Mouse (Mus musculus): ENCODE results near the gene Lrp1. TPM values are rescaled to one million over a fixed set of nuclear protein-coding genes. Genes with fewer than 3 reads are reported as not detected.
A peak's percentile ranks its signal among the peaks of the same experiment; 100 is the strongest.

Gene Lrp1
- polyA plus RNA-seq, 1 experiment from 2014 or later, result 80.9 TPM

GRCm38 (mm10) chr10:127534929-127535384, 86.0 kb downstream of the Lrp1 start:
- Histone ChIP-seq H3K27ac (replicated peaks) (peak overlapping the region; percentile 92), H3K36me3 (peaks cover 19% of the 10 kb centered on the region), H3K9me3 (no peaks in the 10 kb centered on the region), H3K27me3 (peaks cover 55% of the 10 kb centered on the region), H3K9ac (peak overlapping the region; percentile 86), H3K4me2 (peak overlapping the region; percentile 81), H3K4me1 (replicated peaks) (peaks cover 78% of the 10 kb centered on the region), H3K4me3 (peak overlapping the region; percentile 69)
- under 1% methylated on average over 29 of the region's 30 CpGs for WGBS
- ATAC-seq (ENCODE audit: low read depth), result 0 out of 2 replicates have a peak, but pooled peaks have one; percentile 1

- Histone ChIP-seq H3K4me3 (peak within 1 kb of the TSS; percentile 69), H3K9me3 (no peaks in the 10 kb centered on the region), H3K4me2 (peak within 1 kb of the TSS; percentile 81), H3K4me1 (replicated peaks) (peaks cover 85% of the 10 kb centered on the region), H3K9ac (peak within 1 kb of the TSS; percentile 86), H3K27me3 (peaks cover 61% of the 10 kb centered on the region), H3K36me3 (peaks cover 12% of the 10 kb centered on the region), H3K27ac (replicated peaks) (peak within 1 kb of the TSS; percentile 92)
- peak; percentile 17; the same call in 1 of the 2 replicates for ATAC-seq (ENCODE audit: low read depth)
- WGBS, result under 1% methylated on average over 42 of the region's 78 CpGs
Observed at GRCm38 (mm10) chr10:127534036-127534928, 86.7 kb downstream of the Lrp1 start, which contains the start of gene Nxph4. TSS of gene Nxph4 (minus strand) at chr10:127534559.

- Histone ChIP-seq H3K4me1 (replicated peaks) (peaks cover 100% of the 10 kb centered on the region), H3K4me2 (peak overlapping the region; percentile 81), H3K4me3 (peak overlapping the region; percentile 69), H3K9me3 (no peaks in the 10 kb centered on the region), H3K27me3 (peaks cover 87% of the 10 kb centered on the region), H3K27ac (replicated peaks) (peak overlapping the region; percentile 92), H3K9ac (peak overlapping the region; percentile 86), H3K36me3 (no peaks in the 10 kb centered on the region)
- ATAC-seq (ENCODE audit: low read depth), result no peak
- WGBS, result 0% methylated on average over 4 of the region's 4 CpGs
Observed at GRCm38 (mm10) chr10:127531548-127531947, 89.4 kb downstream of the Lrp1 start.

GRCm38 (mm10) chr10:127530945-127531344, 90.0 kb downstream of the Lrp1 start:
- ATAC-seq (ENCODE audit: low read depth), result peak; percentile 15; the same call in 1 of the 2 replicates
- no peaks in the 10 kb centered on the region for H3K9me3 ChIP-seq
- no peaks in the 10 kb centered on the region for H3K36me3 ChIP-seq
- H3K27me3 ChIP-seq, result peaks cover 91% of the 10 kb centered on the region
- WGBS, result under 1% methylated on average over 21 of the region's 25 CpGs
- H3K4me2 ChIP-seq, result peak overlapping the region; percentile 81
- H3K9ac ChIP-seq, result peak overlapping the region; percentile 86
- H3K4me3 ChIP-seq, result peak overlapping the region; percentile 69
- peaks cover 100% of the 10 kb centered on the region for H3K4me1 ChIP-seq (replicated peaks)
- peak overlapping the region; percentile 92 for H3K27ac ChIP-seq (replicated peaks)

- H3K9ac ChIP-seq, result peak overlapping the region; percentile 86
- H3K9me3 ChIP-seq, result no peaks in the 10 kb centered on the region
- no peaks in the 10 kb centered on the region for H3K36me3 ChIP-seq
- peak overlapping the region; percentile 92 for H3K27ac ChIP-seq (replicated peaks)
- peak overlapping the region; percentile 81 for H3K4me2 ChIP-seq
- peak overlapping the region; percentile 69 for H3K4me3 ChIP-seq
- H3K4me1 ChIP-seq (replicated peaks), result peaks cover 83% of the 10 kb centered on the region
- peaks cover 79% of the 10 kb centered on the region for H3K27me3 ChIP-seq
- 2% methylated on average over 17 of the region's 17 CpGs for WGBS
- ATAC-seq (ENCODE audit: low read depth), result peak; percentile 32
Observed at GRCm38 (mm10) chr10:127527481-127527880, 93.5 kb downstream of the Lrp1 start.

- Histone ChIP-seq H3K4me1 (replicated peaks) (peaks cover 80% of the 10 kb centered on the region), H3K27me3 (peaks cover 73% of the 10 kb centered on the region), H3K9me3 (no peaks in the 10 kb centered on the region), H3K27ac (replicated peaks) (peak overlapping the region; percentile 92), H3K4me2 (peak overlapping the region; percentile 81), H3K4me3 (peak overlapping the region; percentile 69), H3K36me3 (no peaks in the 10 kb centered on the region), H3K9ac (peak overlapping the region; percentile 86)
- under 1% methylated on average over 26 of the region's 26 CpGs for WGBS
- peak; percentile 3; the same call in 1 of the 2 replicates for ATAC-seq (ENCODE audit: low read depth)
Observed at GRCm38 (mm10) chr10:127526681-127527080, 94.3 kb downstream of the Lrp1 start.

- H3K4me2 ChIP-seq, result peak overlapping the region; percentile 81
- peaks cover 80% of the 10 kb centered on the region for H3K4me1 ChIP-seq (replicated peaks)
- peak overlapping the region; percentile 86 for H3K9ac ChIP-seq
- no peaks in the 10 kb centered on the region for H3K36me3 ChIP-seq
- H3K27ac ChIP-seq (replicated peaks), result peak overlapping the region; percentile 92
- 3% methylated on average over 26 of the region's 26 CpGs for WGBS
- no peaks in the 10 kb centered on the region for H3K9me3 ChIP-seq
- H3K27me3 ChIP-seq, result peaks cover 68% of the 10 kb centered on the region
- H3K4me3 ChIP-seq, result peak overlapping the region; percentile 69
- no peak for ATAC-seq (ENCODE audit: low read depth)
Observed at GRCm38 (mm10) chr10:127526048-127526447, 94.9 kb downstream of the Lrp1 start.

GRCm38 (mm10) chr10:127524646-127525255, 96.2 kb downstream of the Lrp1 start:
- H3K36me3 ChIP-seq, result peaks cover 5% of the 10 kb centered on the region; the same call in 1 of the 2 replicates
- H3K27ac ChIP-seq (replicated peaks), result peak overlapping the region; percentile 92
- peaks cover 76% of the 10 kb centered on the region for H3K4me1 ChIP-seq (replicated peaks)
- no peaks in the 10 kb centered on the region for H3K9me3 ChIP-seq
- 2% methylated on average over 23 of the region's 23 CpGs for WGBS
- no peak for ATAC-seq (ENCODE audit: low read depth)
- peak overlapping the region; percentile 81 for H3K4me2 ChIP-seq
- no peak overlapping the region for H3K4me3 ChIP-seq
- peak overlapping the region; percentile 86 for H3K9ac ChIP-seq
- peaks cover 57% of the 10 kb centered on the region for H3K27me3 ChIP-seq

GRCm38 (mm10) chr10:127522088-127522581, 98.8 kb downstream of the Lrp1 start, which contains the start of gene Shmt2:
TSS of gene Shmt2 (minus strand) at chr10:127522444.
- peak; percentile 32; the same call in 1 of the 2 replicates for ATAC-seq (ENCODE audit: low read depth)
- H3K27me3 ChIP-seq, result peaks cover 44% of the 10 kb centered on the region
- H3K9me3 ChIP-seq, result no peaks in the 10 kb centered on the region

GRCm38 (mm10) chr10:127521611-127522080, 99.3 kb downstream of the Lrp1 start:
- peaks cover 45% of the 10 kb centered on the region for H3K27me3 ChIP-seq
- ATAC-seq (ENCODE audit: low read depth), result no peak
- peaks cover 22% of the 10 kb centered on the region for H3K36me3 ChIP-seq
- peaks cover 61% of the 10 kb centered on the region for H3K4me1 ChIP-seq (replicated peaks)
- no peak overlapping the region; the same call in 1 of the 2 replicates for H3K27ac ChIP-seq (replicated peaks)
- 12% methylated on average over 12 of the region's 12 CpGs for WGBS
- H3K4me3 ChIP-seq, result peak overlapping the region; percentile 51
- H3K9me3 ChIP-seq, result no peaks in the 10 kb centered on the region
- peak overlapping the region; percentile 67 for H3K9ac ChIP-seq
- H3K4me2 ChIP-seq, result peak overlapping the region; percentile 73

More at GRCm38 (mm10) chr10:127522088-127522581, 98.8 kb downstream of the Lrp1 start, which contains the start of gene Shmt2:
- WGBS, result 0% methylated on average over 21 of the region's 21 CpGs
- Histone ChIP-seq H3K4me1 (replicated peaks) (peaks cover 61% of the 10 kb centered on the region), H3K27ac (replicated peaks) (no peak within 1 kb of the TSS; the same call in 1 of the 2 replicates), H3K4me3 (peak within 1 kb of the TSS; percentile 51), H3K9ac (peak within 1 kb of the TSS; percentile 67), H3K4me2 (peak within 1 kb of the TSS; percentile 73), H3K36me3 (peaks cover 22% of the 10 kb centered on the region)

GRCm38 (mm10) chr10:127520714-127521357, 100.1 kb downstream of the Lrp1 start:
- no peak for ATAC-seq (ENCODE audit: low read depth)
- Histone ChIP-seq H3K9me3 (no peaks in the 10 kb centered on the region), H3K4me3 (no peak overlapping the region), H3K36me3 (peaks cover 22% of the 10 kb centered on the region), H3K4me2 (peak overlapping the region; percentile 73), H3K9ac (peak overlapping the region; percentile 22; the same call in 1 of the 2 replicates), H3K27me3 (peaks cover 45% of the 10 kb centered on the region), H3K4me1 (replicated peaks) (peaks cover 61% of the 10 kb centered on the region), H3K27ac (replicated peaks) (no peak overlapping the region)
- WGBS, result 87% methylated on average over 20 of the region's 20 CpGs

All from neural tube, embryonic 13.5 days (tissue).